Mouse (Mus musculus): ENCODE data around the gene Cib1. TPM values are rescaled to one million over a fixed set of nuclear protein-coding genes. Genes with fewer than 3 reads are reported as not detected.

Gene Cib1
- 10 to 100 TPM; 23.8 to 25.2 TPM for total RNA-seq (2021)

- DNase-seq (ENCODE audit: extremely low spot score in 1 of 2, low spot score in 1 of 2), result peak; percentile 84 to 85
Observed at GRCm38 (mm10) chr7:80232489-80233029, at the start of gene Cib1, which contains the start of gene Gdpgp1. TSS of gene Cib1 (minus strand) at chr7:80232813. TSS of gene Gdpgp1 (plus strand) at chr7:80232865.

- DNase-seq (ENCODE audit: extremely low spot score in 1 of 2, low spot score in 1 of 2), result no peak
Observed at GRCm38 (mm10) chr7:80281646-80282045, 49.0 kb upstream of the Cib1 start.

GRCm38 (mm10) chr7:80280998-80281397 is 48.4 kb upstream of the Cib1 start:
- no peak for DNase-seq (ENCODE audit: extremely low spot score in 1 of 2, low spot score in 1 of 2)

GRCm38 (mm10) chr7:80280032-80280431 is 47.4 kb upstream of the Cib1 start:
- DNase-seq (ENCODE audit: extremely low spot score in 1 of 2, low spot score in 1 of 2), result no peak

- DNase-seq (ENCODE audit: extremely low spot score in 1 of 2, low spot score in 1 of 2), result no peak
Observed at GRCm38 (mm10) chr7:80276374-80276773, 43.8 kb upstream of the Cib1 start.

- no peak for DNase-seq (ENCODE audit: extremely low spot score in 1 of 2, low spot score in 1 of 2)
Observed at GRCm38 (mm10) chr7:80273456-80273855, 40.8 kb upstream of the Cib1 start.

- peak in 1 of 2 experiments; percentile 11 for DNase-seq (ENCODE audit: extremely low spot score in 1 of 2, low spot score in 1 of 2)
Observed at GRCm38 (mm10) chr7:80269751-80270255, 37.2 kb upstream of the Cib1 start.

- peak; percentile 90 to 99 for DNase-seq (ENCODE audit: extremely low spot score in 1 of 2, low spot score in 1 of 2)
Observed at GRCm38 (mm10) chr7:80268897-80269750, 36.5 kb upstream of the Cib1 start, which contains the start of gene Vps33b. TSS of gene Vps33b (plus strand) at chr7:80269649.

GRCm38 (mm10) chr7:80267764-80268163 is 35.2 kb upstream of the Cib1 start:
- DNase-seq (ENCODE audit: extremely low spot score in 1 of 2, low spot score in 1 of 2), result no peak

- DNase-seq (ENCODE audit: extremely low spot score in 1 of 2, low spot score in 1 of 2), result no peak
Observed at GRCm38 (mm10) chr7:80264606-80265005, 32.0 kb upstream of the Cib1 start.

GRCm38 (mm10) chr7:80261372-80261990 is 28.9 kb upstream of the Cib1 start:
- peak in 1 of 2 experiments; percentile 10 for DNase-seq (ENCODE audit: extremely low spot score in 1 of 2, low spot score in 1 of 2)

GRCm38 (mm10) chr7:80260625-80261371 is 28.2 kb upstream of the Cib1 start, which contains the start of gene Ngrn:
TSS of gene Ngrn (plus strand) at chr7:80261215.
- DNase-seq (ENCODE audit: extremely low spot score in 1 of 2, low spot score in 1 of 2), result peak; percentile 69 to 74

GRCm38 (mm10) chr7:80257706-80258105 is 25.1 kb upstream of the Cib1 start:
- no peak for DNase-seq (ENCODE audit: extremely low spot score in 1 of 2, low spot score in 1 of 2)

- no peak for DNase-seq (ENCODE audit: extremely low spot score in 1 of 2, low spot score in 1 of 2)
Observed at GRCm38 (mm10) chr7:80255981-80256380, 23.4 kb upstream of the Cib1 start.

GRCm38 (mm10) chr7:80252886-80253285 is 20.3 kb upstream of the Cib1 start:
- no peak for DNase-seq (ENCODE audit: extremely low spot score in 1 of 2, low spot score in 1 of 2)

- DNase-seq (ENCODE audit: extremely low spot score in 1 of 2, low spot score in 1 of 2), result no peak
Observed at GRCm38 (mm10) chr7:80252437-80252836, 19.8 kb upstream of the Cib1 start.

GRCm38 (mm10) chr7:80246859-80247258 is 14.2 kb upstream of the Cib1 start:
- no peak for DNase-seq (ENCODE audit: extremely low spot score in 1 of 2, low spot score in 1 of 2)

- peak; percentile 72 to 82 for DNase-seq (ENCODE audit: extremely low spot score in 1 of 2, low spot score in 1 of 2)
Observed at GRCm38 (mm10) chr7:80246148-80246721, 13.6 kb upstream of the Cib1 start, which contains the start of gene Ttll13. TSS of gene Ttll13 (plus strand) at chr7:80246376.

- DNase-seq (ENCODE audit: extremely low spot score in 1 of 2, low spot score in 1 of 2), result no peak
Observed at GRCm38 (mm10) chr7:80244851-80245250, 12.2 kb upstream of the Cib1 start.

GRCm38 (mm10) chr7:80241661-80242060 is 9.0 kb upstream of the Cib1 start:
- no peak for DNase-seq (ENCODE audit: extremely low spot score in 1 of 2, low spot score in 1 of 2)
